Mouse (Mus musculus) forebrain, embryonic 16.5 days (tissue): ENCODE results near the gene Ptbp3. TPM values are rescaled to one million over a fixed set of nuclear protein-coding genes. Genes with fewer than 3 reads are reported as not detected.

Experiments used
- ATAC-seq: fragments of 200-750 bp; cut with Nextera tagmentation; 2 replicates; pipeline ENCODE4 v1.8.0; 2017; ENCODE audit warnings: mild to moderate bottlenecking, moderate library complexity
- H3K27ac ChIP-seq: fragments of 300-500 bp; sonication (generic); 2 replicates; pipeline ENCODE4 v1.5.1; 2014; ENCODE audit warnings: low read length, control low read depth
- H3K27me3 ChIP-seq: fragments of 300-500 bp; sonication (generic); replicated peaks from 2 replicates; pipeline ENCODE4 v1.6.1; 2014; ENCODE audit warnings: low read length; ENCODE audit not compliant: control insufficient read depth, insufficient read depth
- H3K36me3 ChIP-seq: fragments of 300-500 bp; sonication (generic); 2 replicates; pipeline ENCODE4 v1.6.1; 2014; ENCODE audit not compliant: control insufficient read depth, insufficient read depth
- H3K4me1 ChIP-seq: fragments of 300-500 bp; sonication (generic); replicated peaks from 2 replicates; pipeline ENCODE4 v1.6.1; 2014; ENCODE audit warnings: low read length; ENCODE audit not compliant: control insufficient read depth, insufficient read depth
- H3K4me2 ChIP-seq: fragments of 300-500 bp; sonication (generic); 2 replicates; pipeline ENCODE4 v1.6.1; 2014; ENCODE audit warnings: mild to moderate bottlenecking, low read length, control low read depth
- H3K4me3 ChIP-seq: fragments of 300-500 bp; sonication (generic); replicated peaks from 2 replicates; pipeline ENCODE4 v1.5.1; 2014; ENCODE audit warnings: mild to moderate bottlenecking, low read length, control low read depth
- H3K9ac ChIP-seq: fragments of 300-500 bp; sonication (generic); replicated peaks from 2 replicates; pipeline ENCODE4 v1.6.1; 2014; ENCODE audit warnings: low read depth, low read length, control low read depth
- H3K9me3 ChIP-seq: fragments of 300-500 bp; sonication (generic); 2 replicates; pipeline ENCODE4 v1.6.1; 2016; ENCODE audit warnings: low read length; ENCODE audit not compliant: control insufficient read depth
- WGBS: fragments of 180-500 bp; shearing (Covaris S2); extraction: QIAGEN DNeasy Blood & Tissue Kit; methylation state at CpG from one replicate; pipeline ENCODE4 v1.1.7; 2014; 5-methylcytosine and 5-hydroxymethylcytosine counted together
- polyA plus RNA-seq: library from polyadenylated mRNA; unstranded; fragments of >200 nt; fragmentation: Nextera tagmentation; extraction: Ambion mirVana; gene quantifications from 2 replicates; pipeline ENCODE4 v1.2.1, GENCODE M21; 2015

The Ptbp3 gene
- polyA plus RNA-seq, 1 experiment from 2014 or later = 15.9 TPM

DNA sequence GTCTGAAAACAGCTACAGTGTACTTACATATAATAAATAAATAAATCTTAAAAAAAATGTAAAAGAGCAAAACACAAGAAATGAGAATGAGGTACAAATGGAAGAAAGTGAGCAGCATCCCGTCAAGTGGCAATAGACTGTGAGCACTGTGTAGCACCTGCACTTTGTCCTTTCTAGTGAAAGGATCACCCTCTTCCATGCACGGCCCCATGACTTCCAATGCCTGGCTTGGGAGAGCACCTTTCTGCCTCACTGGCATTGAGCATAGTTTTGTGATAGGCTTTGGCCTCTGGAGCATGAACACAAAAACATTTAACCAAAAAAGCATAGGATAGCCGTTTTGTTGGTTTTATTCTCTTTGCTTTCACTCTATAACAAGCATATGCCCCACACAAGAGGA, 21.7 kb downstream of the Ptbp3 start:
- H3K9me3 ChIP-seq = no peaks in the 10 kb centered on the region
- no peaks in the 10 kb centered on the region for H3K27me3 ChIP-seq
- H3K4me3 ChIP-seq = no peak overlapping the region
- no peak overlapping the region for H3K27ac ChIP-seq
- no peak overlapping the region for H3K9ac ChIP-seq
- H3K4me1 ChIP-seq = no peaks in the 10 kb centered on the region
- no peaks in the 10 kb centered on the region for H3K36me3 ChIP-seq
- H3K4me2 ChIP-seq = no peak overlapping the region
- ATAC-seq = no peak
- WGBS = 87% methylated on average over 3 of the region's 3 CpGs

DNA sequence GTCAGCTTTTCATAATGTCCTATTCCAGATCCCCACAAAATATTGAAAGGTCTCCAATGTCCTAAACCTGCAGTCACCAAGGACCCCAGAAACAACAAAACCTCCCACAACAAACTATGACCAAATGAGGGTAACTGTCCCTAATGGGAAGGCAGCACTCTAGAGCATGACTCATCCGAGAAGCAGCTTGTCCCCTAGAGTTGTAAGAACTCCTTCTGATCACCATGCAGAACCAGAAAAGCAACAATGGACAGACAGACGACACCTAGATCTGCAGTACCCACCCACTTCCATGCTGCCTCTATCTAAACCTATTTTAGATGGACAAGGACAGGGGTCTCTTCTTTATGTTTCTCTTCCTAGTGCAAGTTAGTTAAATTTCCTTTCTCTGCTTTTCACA, 22.4 kb downstream of the Ptbp3 start:
- H3K9me3 ChIP-seq = no peaks in the 10 kb centered on the region
- 72% methylated on average over 2 of the region's 2 CpGs for WGBS
- H3K4me2 ChIP-seq = no peak overlapping the region
- no peak overlapping the region for H3K4me3 ChIP-seq
- no peak overlapping the region for H3K27ac ChIP-seq
- H3K27me3 ChIP-seq = no peaks in the 10 kb centered on the region
- ATAC-seq = no peak
- H3K4me1 ChIP-seq = no peaks in the 10 kb centered on the region
- no peak overlapping the region for H3K9ac ChIP-seq
- H3K36me3 ChIP-seq = no peaks in the 10 kb centered on the region

DNA sequence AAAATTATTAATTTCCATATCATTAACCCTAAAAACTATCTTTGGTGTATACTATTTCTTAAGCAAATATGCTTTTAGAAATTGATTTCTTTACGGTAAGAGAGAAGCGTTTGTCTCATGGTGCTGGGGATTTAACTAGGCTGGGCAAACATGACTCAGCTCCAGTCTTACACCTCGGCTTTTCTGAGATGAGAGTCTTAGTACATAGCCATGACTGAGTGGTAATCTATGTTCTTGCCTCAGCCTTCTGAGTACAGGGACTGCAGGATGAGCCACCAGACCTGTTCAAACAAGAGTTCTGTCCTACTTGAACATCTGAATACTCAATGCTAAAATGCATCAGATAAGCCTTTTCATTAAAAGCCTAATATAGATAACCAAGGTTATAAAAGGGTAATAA, 24.3 kb downstream of the Ptbp3 start:
- Histone ChIP-seq H3K36me3 (no peaks in the 10 kb centered on the region), H3K4me1 (no peaks in the 10 kb centered on the region), H3K9ac (no peak overlapping the region), H3K27ac (no peak overlapping the region), H3K4me3 (no peak overlapping the region), H3K9me3 (no peaks in the 10 kb centered on the region), H3K4me2 (no peak overlapping the region), H3K27me3 (no peaks in the 10 kb centered on the region)
- WGBS = 88% methylated on average over 3 of the region's 3 CpGs
- no peak for ATAC-seq

DNA sequence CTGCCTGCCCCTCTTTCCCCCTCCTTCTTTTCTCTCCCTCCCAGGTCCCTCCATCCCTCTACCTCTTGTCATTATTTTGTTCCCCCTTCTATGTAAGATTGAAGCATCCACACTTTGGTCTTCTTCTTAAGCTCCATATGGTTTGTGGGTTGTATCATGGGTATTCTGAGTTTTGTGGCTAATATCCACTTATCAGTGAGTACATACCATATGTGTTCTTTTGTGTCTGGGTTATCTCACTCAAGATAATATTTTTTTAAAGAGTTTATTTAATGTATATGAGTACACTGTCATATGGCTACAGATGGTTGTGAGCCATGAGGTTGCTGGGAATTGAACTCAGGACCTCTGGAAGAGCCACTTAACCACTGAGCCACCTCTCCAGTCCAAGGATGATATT, 38.8 kb downstream of the Ptbp3 start:
- H3K36me3 ChIP-seq = no peaks in the 10 kb centered on the region; the same call in 1 of the 2 replicates
- H3K27me3 ChIP-seq = no peaks in the 10 kb centered on the region
- H3K9me3 ChIP-seq = no peaks in the 10 kb centered on the region
- ATAC-seq = no peak
- no peaks in the 10 kb centered on the region for H3K4me1 ChIP-seq
- no peak overlapping the region for H3K27ac ChIP-seq
- H3K9ac ChIP-seq = no peak overlapping the region
- no peak overlapping the region for H3K4me3 ChIP-seq
- no peak overlapping the region for H3K4me2 ChIP-seq

DNA sequence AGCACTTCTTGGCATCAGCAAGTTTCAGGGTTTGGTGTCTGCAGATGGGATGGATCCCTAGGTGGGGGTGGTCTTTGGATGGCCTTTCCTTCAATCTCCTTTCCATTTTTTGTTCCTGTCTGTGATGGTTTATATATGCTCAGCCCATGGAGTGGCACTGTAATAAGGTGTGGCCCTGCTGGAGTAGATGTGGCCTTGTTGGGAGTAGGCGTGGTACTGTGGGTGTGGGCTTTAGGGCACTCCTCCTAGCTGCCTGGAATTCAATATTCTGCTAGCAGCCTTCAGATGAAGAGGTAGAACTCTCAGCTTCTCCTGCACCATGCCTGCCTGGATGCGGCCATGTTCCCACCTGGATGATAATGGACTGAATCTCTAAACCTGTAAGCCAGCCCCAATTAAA, 39.6 kb downstream of the Ptbp3 start:
- no peak overlapping the region for H3K4me3 ChIP-seq
- H3K27me3 ChIP-seq = no peaks in the 10 kb centered on the region
- WGBS = 95% methylated on average over 2 of the region's 2 CpGs
- no peak overlapping the region for H3K27ac ChIP-seq
- no peaks in the 10 kb centered on the region for H3K4me1 ChIP-seq
- H3K9me3 ChIP-seq = no peaks in the 10 kb centered on the region
- H3K36me3 ChIP-seq = no peaks in the 10 kb centered on the region; the same call in 1 of the 2 replicates
- H3K9ac ChIP-seq = no peak overlapping the region
- no peak overlapping the region for H3K4me2 ChIP-seq
- no peak for ATAC-seq

DNA sequence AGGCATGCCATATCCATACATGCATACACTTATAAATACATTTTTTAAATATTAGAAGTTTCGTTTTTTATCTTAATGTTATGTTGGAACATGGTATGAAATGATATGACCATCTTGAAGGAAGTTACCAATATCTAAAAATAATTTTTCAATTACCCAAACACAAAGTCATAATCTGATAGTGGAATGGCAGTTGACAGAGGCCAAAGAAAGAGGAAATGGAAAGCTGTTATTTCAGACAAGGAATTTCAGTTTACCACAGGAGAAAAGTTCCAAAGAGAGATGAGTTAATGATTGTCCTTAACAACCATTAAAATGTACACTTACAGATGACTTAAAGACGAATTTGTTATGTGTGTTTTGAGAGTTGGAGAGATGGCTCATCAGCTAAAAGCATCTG, 41.4 kb downstream of the Ptbp3 start:
- Histone ChIP-seq H3K4me2 (no peak overlapping the region), H3K9me3 (no peaks in the 10 kb centered on the region), H3K4me1 (no peaks in the 10 kb centered on the region), H3K36me3 (no peaks in the 10 kb centered on the region), H3K27me3 (no peaks in the 10 kb centered on the region), H3K27ac (no peak overlapping the region), H3K9ac (no peak overlapping the region), H3K4me3 (no peak overlapping the region)
- no peak for ATAC-seq
- WGBS = 76% methylated on average over 2 of the region's 2 CpGs

DNA sequence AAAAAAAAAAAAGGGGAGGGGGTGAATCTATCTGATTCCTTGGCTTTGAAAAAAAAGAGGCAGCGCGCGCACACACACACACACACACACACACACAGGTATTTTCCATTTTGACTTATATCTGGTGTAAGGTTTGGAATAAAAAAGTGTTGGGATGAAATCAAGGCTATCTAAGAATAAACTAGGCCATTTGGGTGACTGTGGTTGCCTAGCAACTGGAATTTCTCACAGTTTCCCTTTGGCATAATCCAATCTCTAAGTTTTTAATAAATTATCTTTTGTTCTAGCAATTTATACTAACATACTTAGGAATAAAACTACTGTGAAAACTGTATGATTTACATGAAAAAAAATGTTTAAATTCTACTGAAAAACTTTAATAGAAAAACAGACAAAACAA, 42.5 kb downstream of the Ptbp3 start:
- WGBS = 95% methylated on average over 3 of the region's 3 CpGs
- H3K4me1 ChIP-seq = no peaks in the 10 kb centered on the region

DNA sequence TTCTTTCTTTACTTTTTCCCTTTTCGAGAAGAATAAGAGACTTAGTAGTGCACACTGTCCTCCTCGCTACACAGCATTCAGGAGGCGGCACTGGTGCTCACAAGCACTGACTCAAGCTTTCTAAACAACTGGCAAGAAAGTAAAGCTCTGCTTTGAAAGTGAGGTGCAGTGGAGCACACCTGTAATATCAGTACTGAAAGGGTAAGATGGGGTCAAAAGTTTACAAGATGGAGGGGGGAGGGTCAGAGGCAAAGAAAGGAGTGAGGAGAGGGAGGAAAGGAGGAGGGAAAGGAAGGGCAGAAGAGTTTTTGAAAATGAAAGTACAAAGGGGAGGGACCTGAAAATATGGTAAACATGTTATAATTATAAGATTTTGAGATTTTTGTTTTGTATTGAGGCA, 43.7 kb downstream of the Ptbp3 start:
- no peaks in the 10 kb centered on the region for H3K36me3 ChIP-seq
- no peaks in the 10 kb centered on the region for H3K9me3 ChIP-seq
- H3K27me3 ChIP-seq = no peaks in the 10 kb centered on the region
- H3K4me2 ChIP-seq = no peak overlapping the region
- ATAC-seq = no peak
- no peak overlapping the region for H3K27ac ChIP-seq
- no peak overlapping the region for H3K9ac ChIP-seq
- no peak overlapping the region for H3K4me3 ChIP-seq
- WGBS = 58% methylated on average over 3 of the region's 3 CpGs
- no peaks in the 10 kb centered on the region for H3K4me1 ChIP-seq

More for the DNA sequence above, 42.5 kb downstream of the Ptbp3 start:
- no peaks in the 10 kb centered on the region for H3K9me3 ChIP-seq
- H3K4me3 ChIP-seq = no peak overlapping the region
- H3K36me3 ChIP-seq = no peaks in the 10 kb centered on the region
- H3K27ac ChIP-seq = no peak overlapping the region
- no peak for ATAC-seq
- H3K27me3 ChIP-seq = no peaks in the 10 kb centered on the region
- no peak overlapping the region for H3K9ac ChIP-seq
- no peak overlapping the region for H3K4me2 ChIP-seq

DNA sequence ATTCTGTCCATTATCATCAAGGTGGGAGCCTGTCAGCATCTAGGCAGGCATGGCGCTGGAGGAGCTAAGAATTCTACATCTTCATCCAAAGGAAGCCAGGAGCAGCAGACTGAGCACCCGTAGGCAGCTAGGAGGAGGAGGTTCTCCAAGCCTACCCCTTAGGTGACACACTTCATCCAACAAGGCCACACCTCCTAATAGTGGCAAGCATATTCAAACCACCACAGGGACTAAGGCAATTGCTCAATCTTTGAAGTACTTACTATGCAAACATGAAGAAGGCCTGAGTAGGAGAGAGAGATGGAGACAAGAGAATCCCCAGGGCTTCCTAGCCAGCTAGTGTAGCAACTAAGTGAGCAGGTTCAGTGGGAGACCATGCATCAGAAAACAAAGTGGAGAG, 58.1 kb downstream of the Ptbp3 start:
- Histone ChIP-seq H3K27me3 (no peaks in the 10 kb centered on the region), H3K36me3 (peaks cover 4% of the 10 kb centered on the region; the same call in 1 of the 2 replicates), H3K27ac (no peak overlapping the region), H3K9me3 (no peaks in the 10 kb centered on the region), H3K4me3 (no peak overlapping the region), H3K4me2 (no peak overlapping the region), H3K9ac (no peak overlapping the region), H3K4me1 (no peaks in the 10 kb centered on the region)
- no peak for ATAC-seq
- WGBS = 96% methylated on average over 2 of the region's 2 CpGs

DNA sequence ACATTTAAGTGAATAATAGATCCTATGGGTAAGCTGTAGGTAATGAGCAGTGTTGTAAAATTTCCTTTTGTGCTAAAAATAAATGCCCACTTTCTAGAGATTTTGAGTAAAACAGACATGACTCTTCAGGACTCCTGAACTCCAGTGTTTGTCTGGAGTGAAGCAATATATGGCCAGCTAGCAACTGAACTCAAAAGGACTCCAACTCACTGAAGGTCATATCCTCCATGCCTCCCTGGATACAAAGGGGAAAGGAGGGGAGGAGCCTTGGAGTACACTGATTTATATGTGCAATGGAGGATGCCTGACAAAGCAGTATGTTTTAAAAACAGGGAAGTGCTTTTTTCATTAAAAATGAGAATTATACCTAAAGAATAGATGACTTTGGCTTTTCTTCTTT, 77.9 kb downstream of the Ptbp3 start:
- no peaks in the 10 kb centered on the region for H3K9me3 ChIP-seq
- H3K4me2 ChIP-seq = no peak overlapping the region
- H3K27ac ChIP-seq = no peak overlapping the region
- ATAC-seq = no peak
- H3K9ac ChIP-seq = no peak overlapping the region
- H3K4me3 ChIP-seq = no peak overlapping the region
- H3K4me1 ChIP-seq = no peaks in the 10 kb centered on the region
- no peaks in the 10 kb centered on the region for H3K36me3 ChIP-seq
- H3K27me3 ChIP-seq = no peaks in the 10 kb centered on the region
